Mouse (Mus musculus): ENCODE results near the gene Rbm41. TPM values are rescaled to one million over a fixed set of nuclear protein-coding genes. Genes with fewer than 3 reads are reported as not detected.

The Rbm41 gene
- polyA plus RNA-seq (2012; rRNA removed) = 8.9 and 10.5 TPM in 2 replicates

GRCm38 (mm10) chrX:139997740-139998690 is at the start of gene Rbm41:
TSS of gene Rbm41 (minus strand) at chrX:139998595.

GRCm38 (mm10) chrX:139870938-139871791 is 127.2 kb downstream of the Rbm41 start, which contains the start of gene Morc4:
TSS of gene Morc4 (minus strand) at chrX:139871677.

Other genes with a start within 250 kb of the Rbm41 start
- 0.55 and 1.1 TPM in 2 replicates for gene Ripply1, start 216.2 kb downstream of the Rbm41 start, polyA plus RNA-seq (2012; rRNA removed)
- gene Cldn2, start 197.8 kb downstream of the Rbm41 start, polyA plus RNA-seq (2012; rRNA removed) = 0.12 and 0.20 TPM in 2 replicates
- gene Morc4, start 126.9 kb downstream of the Rbm41 start, polyA plus RNA-seq (2012; rRNA removed) = 7.6 and 9.8 TPM in 2 replicates
- gene Nup62cl, start 64.1 kb upstream of the Rbm41 start, polyA plus RNA-seq (2012; rRNA removed) = 0.73 and 5.3 TPM in 2 replicates
- gene Pih1h3b, start 64.3 kb upstream of the Rbm41 start, polyA plus RNA-seq (2012; rRNA removed) = not detected in 2 replicates